Mouse (Mus musculus) spleen, adult 2 months (tissue): ENCODE data around the gene Capza3.

Experiments used
- CTCF ChIP-seq: fragments of 200-500 bp; IDR thresholded peaks from 2 replicates; pipeline ENCODE4 v1.5.1; 2011; ENCODE audit warnings: mild to moderate bottlenecking, inconsistent platforms; ENCODE audit not compliant: insufficient read depth, insufficient read length, insufficient replicate concordance; ENCODE audit errors: extremely low read depth
- POLR2A ChIP-seq: fragments of 200-500 bp; IDR thresholded peaks from 2 replicates; pipeline ENCODE4 v1.6.1; 2011; ENCODE audit warnings: low read depth, low read length, inconsistent platforms

- TF ChIP-seq POLR2A (no peak), CTCF (no peak)
Observed at GRCm38 (mm10) chr6:140054271-140054928, 13.3 kb downstream of the Capza3 start.
